Mouse (Mus musculus): ENCODE measurements around the gene Fgf13.
A peak's percentile ranks its signal among the peaks of the same experiment; 100 is the strongest.

Gene Fgf13

GRCm38 (mm10) chrX:59567695-59568431 lies at the start of gene Fgf13:
TSS of gene Fgf13 (minus strand) at chrX:59568071.
- DNase-seq (ENCODE audit: low read depth in 2 of 2, low spot score in 2 of 2), result peak; percentile 27 to 47

- peak; percentile 6 to 49 for DNase-seq (ENCODE audit: low read depth in 2 of 2, low spot score in 2 of 2)
Measured at GRCm38 (mm10) chrX:59606535-59606934, 38.7 kb upstream of the Fgf13 start.

GRCm38 (mm10) chrX:59589050-59589449 lies 21.2 kb upstream of the Fgf13 start:
- peak in 1 of 2 experiments; percentile 29 for DNase-seq (ENCODE audit: low read depth in 2 of 2, low spot score in 2 of 2)

DNA sequence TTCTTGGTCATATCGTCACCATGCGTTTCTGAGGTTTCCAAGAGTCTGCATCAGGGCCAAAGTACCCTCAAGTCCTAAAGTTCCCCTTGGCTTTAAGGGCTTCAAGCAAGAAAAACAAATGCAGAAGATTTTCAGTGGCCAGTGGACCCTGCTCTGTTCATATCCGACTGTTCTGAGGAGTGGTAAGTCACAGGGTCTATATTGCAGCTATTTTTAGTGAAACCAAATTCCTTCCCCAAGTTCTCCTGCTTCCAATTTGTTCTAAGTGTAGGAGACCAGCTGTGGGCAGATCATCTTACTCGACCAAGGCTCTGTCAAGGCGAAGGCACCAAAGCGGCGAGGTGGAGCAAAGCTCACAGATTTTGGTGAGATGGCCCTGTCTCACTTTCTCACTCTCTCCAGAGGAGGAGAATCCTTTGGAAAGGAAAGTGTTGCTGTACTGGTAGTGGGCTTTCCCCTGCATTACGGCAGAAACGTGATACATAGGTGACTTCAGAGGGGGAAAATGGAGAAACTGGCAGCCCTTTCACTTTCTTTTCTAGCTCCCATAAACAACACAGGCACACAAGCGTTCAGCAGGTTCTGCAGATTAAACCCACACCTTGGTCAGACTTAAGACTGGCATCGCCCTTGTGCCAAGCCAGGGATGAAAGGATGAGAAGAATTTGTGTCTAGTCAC lies 17.8 kb upstream of the Fgf13 start:
- DNase-seq (ENCODE audit: low read depth in 2 of 2, low spot score in 2 of 2), result peak in 1 of 2 experiments; percentile 3

DNA sequence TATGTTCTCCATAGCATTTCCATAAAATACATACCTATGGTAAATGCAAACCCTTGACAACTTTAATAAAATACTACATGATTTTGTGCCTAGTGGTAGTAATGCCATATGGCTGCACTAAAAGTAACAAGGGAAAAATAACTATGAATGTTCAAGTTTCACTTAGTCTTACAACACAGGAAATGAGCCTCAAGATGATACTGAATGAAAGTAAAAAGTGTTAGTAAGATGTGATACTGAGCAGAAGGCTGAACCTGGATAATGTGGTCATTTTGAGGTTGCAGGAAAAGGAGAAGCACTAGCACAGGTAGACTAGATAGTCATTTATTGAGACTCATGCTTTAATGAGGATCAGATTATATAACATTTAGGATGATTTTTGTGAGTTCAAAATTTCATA lies 16.2 kb upstream of the Fgf13 start:
- no peak for DNase-seq (ENCODE audit: low read depth in 2 of 2, low spot score in 2 of 2)

GRCm38 (mm10) chrX:59566826-59567694 lies 811 bp downstream of the Fgf13 start:
- peak; percentile 33 to 36 for DNase-seq (ENCODE audit: low read depth in 2 of 2, low spot score in 2 of 2)

DNA sequence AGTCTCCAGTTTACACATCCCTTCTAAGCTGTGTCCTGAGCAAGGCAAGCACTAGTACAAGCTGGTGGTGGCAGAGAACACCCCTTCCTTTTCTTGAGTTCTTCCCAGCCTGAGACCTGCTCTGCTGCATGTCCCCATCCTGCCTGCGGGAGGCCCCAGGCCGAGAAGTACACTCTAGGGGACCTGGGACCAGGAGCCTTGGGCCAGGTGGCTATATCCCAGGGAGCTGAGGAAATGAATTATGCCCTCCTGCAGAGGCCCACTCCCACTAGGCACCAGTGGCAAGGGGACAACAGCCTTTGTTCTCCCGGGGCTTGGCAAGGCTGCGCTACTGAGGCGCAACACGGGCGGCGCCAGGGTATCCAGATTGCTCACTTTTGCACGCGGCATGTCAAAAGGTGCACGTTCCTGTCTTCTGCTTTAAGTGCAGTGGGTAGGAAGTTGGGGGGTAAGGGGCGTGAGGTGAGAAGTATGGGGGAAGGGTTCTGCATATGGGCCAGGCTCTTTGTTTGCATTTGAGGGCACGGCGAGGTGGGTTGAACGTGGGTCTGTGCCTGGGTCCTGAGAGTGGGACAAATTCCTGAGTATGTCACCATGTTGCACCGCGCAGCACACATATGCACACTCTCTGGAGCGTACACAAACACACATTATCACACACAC lies 1.7 kb downstream of the Fgf13 start:
- peak; percentile 4 to 29 for DNase-seq (ENCODE audit: low read depth in 2 of 2, low spot score in 2 of 2)

DNA sequence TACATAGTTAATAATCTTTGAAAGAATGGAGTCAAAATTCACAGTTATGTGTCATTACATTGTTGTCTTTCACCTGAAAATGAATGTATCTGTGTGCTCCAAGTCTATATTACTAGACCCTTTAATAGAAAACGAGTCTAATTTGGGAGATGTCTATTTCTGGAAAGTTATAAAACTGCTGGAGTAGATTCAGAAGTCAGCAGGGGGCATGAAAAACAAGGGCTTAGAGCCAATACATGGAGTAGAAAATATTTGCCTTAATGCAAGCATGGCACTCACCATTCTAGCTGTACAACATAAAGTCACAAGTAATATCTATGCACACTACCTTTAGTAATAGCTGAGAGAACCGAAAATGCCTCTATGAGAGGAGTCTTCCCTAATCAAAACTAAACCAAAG lies 19.9 kb downstream of the Fgf13 start:
- no peak for DNase-seq (ENCODE audit: low read depth in 2 of 2, low spot score in 2 of 2)

- peak; percentile 8 to 18 for DNase-seq (ENCODE audit: low read depth in 2 of 2, low spot score in 2 of 2)
Measured at GRCm38 (mm10) chrX:59508273-59508672, 59.6 kb downstream of the Fgf13 start.

DNA sequence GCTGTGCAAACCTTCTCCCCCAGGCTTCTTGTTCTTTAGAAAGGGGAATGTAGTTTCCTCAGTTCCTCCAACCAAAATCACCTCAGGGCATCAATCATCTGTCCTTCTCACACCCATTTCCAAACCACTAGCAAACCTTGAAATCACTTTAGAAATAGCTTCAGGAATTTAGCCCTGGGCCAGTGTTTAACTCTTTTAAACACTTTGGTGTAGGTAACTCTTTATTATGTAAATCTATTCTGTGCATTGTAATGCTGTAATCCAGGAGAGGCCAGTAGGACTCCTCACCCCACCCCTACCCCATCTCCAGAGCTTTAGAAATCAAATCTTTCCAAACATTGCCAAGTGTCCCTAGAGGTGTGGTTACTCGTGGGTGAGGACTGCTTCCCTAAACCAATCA lies 74.5 kb downstream of the Fgf13 start:
- no peak for DNase-seq (ENCODE audit: low read depth in 2 of 2, low spot score in 2 of 2)

GRCm38 (mm10) chrX:59485426-59485825 lies 82.4 kb downstream of the Fgf13 start:
- no peak for DNase-seq (ENCODE audit: low read depth in 2 of 2, low spot score in 2 of 2)

GRCm38 (mm10) chrX:59402596-59403285 lies 165.1 kb downstream of the Fgf13 start:
- DNase-seq (ENCODE audit: low read depth in 2 of 2, low spot score in 2 of 2), result no peak

- no peak for DNase-seq (ENCODE audit: low read depth in 2 of 2, low spot score in 2 of 2)
Measured at GRCm38 (mm10) chrX:59290916-59291411, 276.9 kb downstream of the Fgf13 start.

DNA sequence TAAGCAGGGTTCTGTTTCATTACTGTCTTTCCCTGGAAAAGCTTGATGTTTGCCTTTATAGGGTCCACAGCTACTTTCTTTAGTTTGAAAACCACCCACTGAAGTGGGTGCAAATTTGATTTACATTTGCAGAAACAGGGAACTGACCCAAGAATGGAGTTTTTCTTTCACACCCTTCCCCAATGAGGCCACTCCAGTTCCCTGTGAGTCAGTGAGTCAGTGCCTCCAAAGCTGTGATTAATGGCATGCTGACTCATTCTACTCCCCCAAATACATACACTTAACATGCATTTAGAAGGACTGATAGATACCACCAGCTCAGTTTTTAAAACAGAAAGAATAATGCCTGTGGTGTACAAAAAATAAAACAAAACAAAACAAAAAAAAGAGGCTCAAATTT lies 316.3 kb downstream of the Fgf13 start:
- no peak for DNase-seq (ENCODE audit: low read depth in 2 of 2, low spot score in 2 of 2)

DNA sequence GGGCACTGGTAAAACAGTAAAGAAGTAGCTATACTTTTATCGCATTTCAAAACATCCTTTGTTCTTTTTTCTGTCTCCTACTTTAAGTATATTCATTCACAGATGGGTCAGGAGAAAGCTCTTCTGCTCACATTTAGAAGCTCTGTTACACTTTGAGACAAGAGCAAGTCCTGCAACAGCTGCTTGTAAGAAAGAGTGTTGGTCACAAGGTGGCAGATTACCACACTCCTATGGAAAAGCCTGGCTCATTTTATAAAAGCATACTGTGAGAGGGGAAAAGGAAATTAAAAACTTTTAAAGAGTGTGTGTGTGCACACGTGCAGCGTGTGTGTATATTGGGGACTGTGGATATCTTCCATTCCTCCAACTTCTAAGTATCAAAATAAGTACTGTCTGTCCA lies 324.1 kb downstream of the Fgf13 start:
- DNase-seq (ENCODE audit: low read depth in 2 of 2, low spot score in 2 of 2), result no peak

GRCm38 (mm10) chrX:59243176-59243575 lies 324.7 kb downstream of the Fgf13 start:
- DNase-seq (ENCODE audit: low read depth in 2 of 2, low spot score in 2 of 2), result no peak

GRCm38 (mm10) chrX:59241460-59241747 lies 326.5 kb downstream of the Fgf13 start:
- no peak for DNase-seq (ENCODE audit: low read depth in 2 of 2, low spot score in 2 of 2)

DNA sequence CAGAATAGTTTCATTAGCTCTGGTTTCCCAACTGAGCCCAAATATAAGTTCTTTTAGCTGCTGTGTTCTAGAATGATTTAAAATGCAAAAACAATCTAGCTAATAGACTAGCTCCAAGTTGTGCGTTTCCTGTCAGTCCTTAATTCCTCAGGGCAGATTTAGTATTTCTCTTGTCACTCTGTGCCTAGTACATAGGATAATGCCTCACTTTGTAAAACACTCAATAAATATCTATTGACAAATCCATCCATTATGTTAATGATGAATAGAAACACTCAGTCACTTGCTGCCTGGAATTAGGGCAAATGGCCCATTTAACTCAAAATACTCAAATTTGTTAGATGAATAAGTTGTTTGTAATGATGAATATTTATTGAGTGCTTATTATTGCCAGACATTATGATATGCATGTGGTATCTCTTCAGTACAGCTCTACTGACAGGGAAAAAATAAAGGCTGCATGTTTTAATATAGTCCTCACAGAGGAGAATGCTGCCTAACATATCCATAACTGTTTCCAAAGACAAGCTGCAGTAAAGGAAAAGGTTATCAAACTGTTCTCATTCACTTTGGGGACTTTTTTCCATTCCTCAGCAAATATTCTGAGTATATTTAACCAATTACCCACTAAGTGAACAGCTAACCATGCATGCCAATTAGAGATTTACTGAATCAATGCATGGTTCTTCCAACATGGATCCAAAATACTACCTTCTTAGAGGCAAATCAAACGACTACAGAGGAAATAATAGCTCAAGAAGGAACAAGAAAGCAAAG lies 327.0 kb downstream of the Fgf13 start:
- no peak for DNase-seq (ENCODE audit: low read depth in 2 of 2, low spot score in 2 of 2)

GRCm38 (mm10) chrX:59220675-59221074 lies 347.2 kb downstream of the Fgf13 start:
- DNase-seq (ENCODE audit: low read depth in 2 of 2, low spot score in 2 of 2), result no peak

GRCm38 (mm10) chrX:59201146-59201545 lies 366.7 kb downstream of the Fgf13 start:
- DNase-seq (ENCODE audit: low read depth in 2 of 2, low spot score in 2 of 2), result no peak

Data from CD8-positive naive resting alpha-beta T cell, adult 2 months (primary cell).